Mouse (Mus musculus): ENCODE measurements around the gene Cmtr2. TPM values are rescaled to one million over a fixed set of nuclear protein-coding genes. Genes with fewer than 3 reads are reported as not detected.

Cmtr2 gene
- total and polyA plus RNA-seq, 2 experiments from 2014 or later = 3.0 to 12.1 TPM

GRCm38 (mm10) chr8:110253986-110254385, 38.5 kb downstream of the Cmtr2 start:
- Histone ChIP-seq H3K4me2 (ENCODE audit: low read depth, low read length) (no peak overlapping the region), H3K4me1 (ENCODE audit: control insufficient read depth, insufficient read depth) (no peaks in the 10 kb centered on the region), H3K27me3 (ENCODE audit: control insufficient read depth, insufficient read depth, low read length) (no peaks in the 10 kb centered on the region), H3K27ac (ENCODE audit: low read depth) (no peak overlapping the region), H3K4me3 (ENCODE audit: low read depth, low read length) (no peak overlapping the region), H3K36me3 (replicated peaks; ENCODE audit: control insufficient read depth, insufficient read depth, low read length) (no peaks in the 10 kb centered on the region), H3K9ac (replicated peaks; ENCODE audit: low read depth, low read length) (no peak overlapping the region), H3K9me3 (replicated peaks; ENCODE audit: control insufficient read depth, low read length) (no peaks in the 10 kb centered on the region)
- DNase-seq (ENCODE audit: low spot score) = no peak
- ATAC-seq (ENCODE audit: insufficient read depth, low read depth) = no peak
- WGBS = 64% methylated on average over 4 of the region's 4 CpGs
- TF ChIP-seq CTCF (IDR thresholded peaks at IDR 0.05; ENCODE audit: low read depth) = no peak
- no peak for TF ChIP-seq EP300 (IDR thresholded peaks at IDR 0.05; ENCODE audit: low read depth)

- Histone ChIP-seq H3K4me3 (ENCODE audit: low read depth, low read length) (no peak overlapping the region), H3K9ac (replicated peaks; ENCODE audit: low read depth, low read length) (no peak overlapping the region), H3K36me3 (replicated peaks; ENCODE audit: control insufficient read depth, insufficient read depth, low read length) (no peaks in the 10 kb centered on the region), H3K4me2 (ENCODE audit: low read depth, low read length) (no peak overlapping the region), H3K4me1 (ENCODE audit: control insufficient read depth, insufficient read depth) (0 out of 2 replicates have a peak, but pooled peaks cover 8% of the 10 kb centered on the region), H3K9me3 (replicated peaks; ENCODE audit: control insufficient read depth, low read length) (no peaks in the 10 kb centered on the region), H3K27ac (ENCODE audit: low read depth) (no peak overlapping the region), H3K27me3 (ENCODE audit: control insufficient read depth, insufficient read depth, low read length) (no peaks in the 10 kb centered on the region)
- no peak for ATAC-seq (ENCODE audit: insufficient read depth, low read depth)
- no peak for DNase-seq (ENCODE audit: low spot score)
- no peak for TF ChIP-seq CTCF (IDR thresholded peaks at IDR 0.05; ENCODE audit: low read depth)
- 43% methylated on average over 11 of the region's 11 CpGs for WGBS
Measured at GRCm38 (mm10) chr8:110265796-110266305, 50.4 kb downstream of the Cmtr2 start.

GRCm38 (mm10) chr8:110266741-110267140, 51.3 kb downstream of the Cmtr2 start, which contains the start of gene Hydin:
Gene Hydin, plus strand, starts transcription at chr8:110266977.
- Histone ChIP-seq H3K27ac (ENCODE audit: low read depth) (no peak within 1 kb of the TSS), H3K9ac (replicated peaks; ENCODE audit: low read depth, low read length) (no peak within 1 kb of the TSS), H3K4me2 (ENCODE audit: low read depth, low read length) (peak within 1 kb of the TSS; percentile 45), H3K4me3 (ENCODE audit: low read depth, low read length) (peak within 1 kb of the TSS; percentile 15), H3K9me3 (replicated peaks; ENCODE audit: control insufficient read depth, low read length) (no peaks in the 10 kb centered on the region), H3K4me1 (ENCODE audit: control insufficient read depth, insufficient read depth) (0 out of 2 replicates have a peak, but pooled peaks cover 8% of the 10 kb centered on the region), H3K36me3 (replicated peaks; ENCODE audit: control insufficient read depth, insufficient read depth, low read length) (no peaks in the 10 kb centered on the region), H3K27me3 (ENCODE audit: control insufficient read depth, insufficient read depth, low read length) (no peaks in the 10 kb centered on the region)
- no peak for TF ChIP-seq CTCF (IDR thresholded peaks at IDR 0.05; ENCODE audit: low read depth)
- DNase-seq (ENCODE audit: low spot score) = no peak
- no peak; the same call in 1 of the 2 replicates for ATAC-seq (ENCODE audit: insufficient read depth, low read depth)
- WGBS = 1% methylated on average over 15 of the region's 15 CpGs

GRCm38 (mm10) chr8:110267268-110267667, 51.8 kb downstream of the Cmtr2 start:
- Histone ChIP-seq H3K4me2 (ENCODE audit: low read depth, low read length) (peak overlapping the region; percentile 45), H3K4me1 (ENCODE audit: control insufficient read depth, insufficient read depth) (0 out of 2 replicates have a peak, but pooled peaks cover 8% of the 10 kb centered on the region), H3K27ac (ENCODE audit: low read depth) (no peak overlapping the region), H3K4me3 (ENCODE audit: low read depth, low read length) (peak overlapping the region; percentile 15), H3K36me3 (replicated peaks; ENCODE audit: control insufficient read depth, insufficient read depth, low read length) (no peaks in the 10 kb centered on the region), H3K9me3 (replicated peaks; ENCODE audit: control insufficient read depth, low read length) (no peaks in the 10 kb centered on the region), H3K9ac (replicated peaks; ENCODE audit: low read depth, low read length) (no peak overlapping the region), H3K27me3 (ENCODE audit: control insufficient read depth, insufficient read depth, low read length) (no peaks in the 10 kb centered on the region)
- WGBS = 7% methylated on average over 12 of the region's 12 CpGs
- ATAC-seq (ENCODE audit: insufficient read depth, low read depth) = no peak
- no peak for TF ChIP-seq EP300 (IDR thresholded peaks at IDR 0.05; ENCODE audit: low read depth)
- no peak for TF ChIP-seq CTCF (IDR thresholded peaks at IDR 0.05; ENCODE audit: low read depth)
- DNase-seq (ENCODE audit: low spot score) = no peak

GRCm38 (mm10) chr8:110270659-110271058, 55.2 kb downstream of the Cmtr2 start:
- Histone ChIP-seq H3K4me1 (ENCODE audit: control insufficient read depth, insufficient read depth) (0 out of 2 replicates have a peak, but pooled peaks cover 8% of the 10 kb centered on the region), H3K27ac (ENCODE audit: low read depth) (no peak overlapping the region), H3K4me3 (ENCODE audit: low read depth, low read length) (no peak overlapping the region), H3K36me3 (replicated peaks; ENCODE audit: control insufficient read depth, insufficient read depth, low read length) (no peaks in the 10 kb centered on the region), H3K9ac (replicated peaks; ENCODE audit: low read depth, low read length) (no peak overlapping the region), H3K27me3 (ENCODE audit: control insufficient read depth, insufficient read depth, low read length) (no peaks in the 10 kb centered on the region), H3K9me3 (replicated peaks; ENCODE audit: control insufficient read depth, low read length) (no peaks in the 10 kb centered on the region), H3K4me2 (ENCODE audit: low read depth, low read length) (no peak overlapping the region)
- TF ChIP-seq EP300 (IDR thresholded peaks at IDR 0.05; ENCODE audit: low read depth) = no peak
- DNase-seq (ENCODE audit: low spot score) (no peak), ATAC-seq (ENCODE audit: insufficient read depth, low read depth) (no peak)
- WGBS = 62% methylated on average over 4 of the region's 4 CpGs

GRCm38 (mm10) chr8:110273394-110273793, 57.9 kb downstream of the Cmtr2 start:
- no peaks in the 10 kb centered on the region for H3K9me3 ChIP-seq (replicated peaks; ENCODE audit: control insufficient read depth, low read length)
- TF ChIP-seq EP300 (IDR thresholded peaks at IDR 0.05; ENCODE audit: low read depth) = no peak
- no peak for TF ChIP-seq CTCF (IDR thresholded peaks at IDR 0.05; ENCODE audit: low read depth)
- no peak overlapping the region for H3K4me2 ChIP-seq (ENCODE audit: low read depth, low read length)
- DNase-seq (ENCODE audit: low spot score) (no peak), ATAC-seq (ENCODE audit: insufficient read depth, low read depth) (no peak)
- no peak overlapping the region for H3K27ac ChIP-seq (ENCODE audit: low read depth)
- no peaks in the 10 kb centered on the region for H3K27me3 ChIP-seq (ENCODE audit: control insufficient read depth, insufficient read depth, low read length)
- no peak overlapping the region for H3K9ac ChIP-seq (replicated peaks; ENCODE audit: low read depth, low read length)
- 62% methylated on average over 2 of the region's 2 CpGs for WGBS
- H3K36me3 ChIP-seq (replicated peaks; ENCODE audit: control insufficient read depth, insufficient read depth, low read length) = no peaks in the 10 kb centered on the region
- H3K4me3 ChIP-seq (ENCODE audit: low read depth, low read length) = no peak overlapping the region
- no peaks in the 10 kb centered on the region for H3K4me1 ChIP-seq (ENCODE audit: control insufficient read depth, insufficient read depth)

Other genes starting within 250 kb of the Cmtr2 start
- 1.2 and 2.9 TPM in 2 replicates for gene Tat, start 225.2 kb upstream of the Cmtr2 start, total RNA-seq (2014; rRNA removed; ENCODE audit: low replicate concordance)
- 0.26 and 0.34 TPM in 2 replicates for gene Tat, start 225.2 kb upstream of the Cmtr2 start, polyA plus RNA-seq (2015; fragmentation: Nextera tagmentation; extraction: Ambion mirVana)
- gene Chst4, start 175.9 kb upstream of the Cmtr2 start, total RNA-seq (2014; rRNA removed; ENCODE audit: low replicate concordance) = 1.9 and 5.5 TPM in 2 replicates
- 2.0 and 2.3 TPM in 2 replicates for gene Chst4, start 175.9 kb upstream of the Cmtr2 start, polyA plus RNA-seq (2015; fragmentation: Nextera tagmentation; extraction: Ambion mirVana)
- gene Zfp612, start 135.9 kb upstream of the Cmtr2 start, total RNA-seq (2014; rRNA removed; ENCODE audit: low replicate concordance) = 4.0 and 4.2 TPM in 2 replicates
- 5.3 and 5.9 TPM in 2 replicates for gene Zfp612, start 135.9 kb upstream of the Cmtr2 start, polyA plus RNA-seq (2015; fragmentation: Nextera tagmentation; extraction: Ambion mirVana)
- not detected in 2 replicates for gene Gm21964, start 114.5 kb upstream of the Cmtr2 start, total RNA-seq (2014; rRNA removed; ENCODE audit: low replicate concordance)
- not detected in 2 replicates for gene Gm21964, start 114.5 kb upstream of the Cmtr2 start, polyA plus RNA-seq (2015; fragmentation: Nextera tagmentation; extraction: Ambion mirVana)
- gene Gm17720, start 112.9 kb upstream of the Cmtr2 start, total RNA-seq (2014; rRNA removed; ENCODE audit: low replicate concordance) = not detected in 2 replicates
- not detected in 2 replicates for gene Gm17720, start 112.9 kb upstream of the Cmtr2 start, polyA plus RNA-seq (2015; fragmentation: Nextera tagmentation; extraction: Ambion mirVana)
- gene Calb2, start 47.5 kb upstream of the Cmtr2 start, total RNA-seq (2014; rRNA removed; ENCODE audit: low replicate concordance) = not detected in 2 replicates
- 0.11 and 0.18 TPM in 2 replicates for gene Calb2, start 47.5 kb upstream of the Cmtr2 start, polyA plus RNA-seq (2015; fragmentation: Nextera tagmentation; extraction: Ambion mirVana)
- 0.04 TPM in 2 replicates for gene Hydin, start 51.3 kb downstream of the Cmtr2 start, total RNA-seq (2014; rRNA removed; ENCODE audit: low replicate concordance)
- 0.03 and 0.04 TPM in 2 replicates for gene Hydin, start 51.3 kb downstream of the Cmtr2 start, polyA plus RNA-seq (2015; fragmentation: Nextera tagmentation; extraction: Ambion mirVana)